Mouse (Mus musculus) CD4-positive, CD25-positive, alpha-beta regulatory T cell, adult 4 months (primary cell): ENCODE measurements around the gene Erich2. TPM values are rescaled to one million over a fixed set of nuclear protein-coding genes. Genes with fewer than 3 reads are reported as not detected.
"Not testable (repeated sequence)": the region's sequence is repeated elsewhere in the genome, so short reads cannot be mapped to it uniquely, and the experiment has no call there.

Experiments used
- ATAC-seq: one replicate; pipeline ENCODE4 v1.8.0; 2017
- polyA plus RNA-seq, 2 experiments: library from polyadenylated mRNA; unstranded; fragments of 100-300 nt; shearing (Covaris generic); gene quantifications; one replicate each; pipeline ENCODE4 v1.2.1; 2017

Gene Erich2
- not detected for polyA plus RNA-seq

DNA sequence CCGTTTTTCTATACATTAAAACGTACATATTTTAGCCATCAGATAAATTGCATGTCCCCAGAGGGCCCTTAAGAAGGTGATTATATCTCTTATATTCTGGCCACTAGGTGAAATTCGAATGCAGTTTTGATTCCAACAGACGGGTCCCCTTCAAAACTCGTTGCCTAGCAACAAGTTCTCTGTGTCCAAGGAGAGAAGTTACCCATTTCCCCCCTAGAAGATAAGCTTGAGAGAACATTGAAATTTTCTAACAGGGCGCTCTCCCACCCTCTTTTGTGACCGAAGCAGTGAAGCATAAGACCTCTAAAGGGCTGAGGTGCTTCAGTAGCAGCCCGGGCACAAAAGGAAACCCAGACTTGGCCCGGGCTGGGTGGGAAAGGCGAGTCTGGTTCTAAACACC lies at the start of gene Erich2:
Gene Erich2, plus strand, starts transcription at position 324 of the 400 bp plus-strand sequence.
- no peak for ATAC-seq

DNA sequence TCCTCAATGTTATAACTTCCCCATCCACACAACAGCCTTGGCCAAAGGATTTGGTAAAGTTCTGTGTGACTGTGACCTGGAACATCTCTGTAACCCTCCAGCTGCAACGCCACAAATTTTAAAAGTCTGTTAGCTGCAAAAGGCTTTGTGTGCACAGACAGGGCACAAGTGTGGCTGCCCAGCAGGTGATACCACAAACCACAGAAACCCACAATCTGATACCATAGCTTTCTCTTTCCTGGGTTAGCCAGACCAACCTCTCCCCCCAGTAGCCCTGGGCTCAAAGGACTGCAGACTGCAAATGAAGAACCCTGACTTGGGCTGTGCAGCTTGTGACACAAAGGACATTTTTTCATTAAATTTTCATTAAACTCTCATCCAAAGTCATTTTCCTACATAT lies 45.0 kb upstream of the Erich2 start:
- ATAC-seq: no peak

DNA sequence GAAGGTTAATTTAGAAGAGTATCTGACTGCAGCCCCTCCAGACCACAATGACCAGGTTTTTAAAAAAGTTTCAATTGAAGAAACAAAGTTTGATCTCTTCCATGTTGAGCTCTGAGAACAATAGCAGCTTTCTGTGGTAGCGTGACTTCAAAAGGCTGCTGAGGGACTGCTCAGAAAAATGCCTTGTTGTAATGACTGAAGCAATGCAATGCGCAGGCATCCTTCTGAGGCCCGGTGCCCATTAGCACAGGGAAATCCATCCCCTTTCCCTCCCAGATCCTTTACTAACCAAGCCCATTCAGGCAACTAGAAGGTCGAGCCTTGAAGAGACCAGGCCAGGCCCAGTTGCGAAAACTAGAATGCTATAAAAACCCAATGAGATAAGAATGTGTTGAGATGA lies 37.5 kb upstream of the Erich2 start:
- no peak for ATAC-seq

DNA sequence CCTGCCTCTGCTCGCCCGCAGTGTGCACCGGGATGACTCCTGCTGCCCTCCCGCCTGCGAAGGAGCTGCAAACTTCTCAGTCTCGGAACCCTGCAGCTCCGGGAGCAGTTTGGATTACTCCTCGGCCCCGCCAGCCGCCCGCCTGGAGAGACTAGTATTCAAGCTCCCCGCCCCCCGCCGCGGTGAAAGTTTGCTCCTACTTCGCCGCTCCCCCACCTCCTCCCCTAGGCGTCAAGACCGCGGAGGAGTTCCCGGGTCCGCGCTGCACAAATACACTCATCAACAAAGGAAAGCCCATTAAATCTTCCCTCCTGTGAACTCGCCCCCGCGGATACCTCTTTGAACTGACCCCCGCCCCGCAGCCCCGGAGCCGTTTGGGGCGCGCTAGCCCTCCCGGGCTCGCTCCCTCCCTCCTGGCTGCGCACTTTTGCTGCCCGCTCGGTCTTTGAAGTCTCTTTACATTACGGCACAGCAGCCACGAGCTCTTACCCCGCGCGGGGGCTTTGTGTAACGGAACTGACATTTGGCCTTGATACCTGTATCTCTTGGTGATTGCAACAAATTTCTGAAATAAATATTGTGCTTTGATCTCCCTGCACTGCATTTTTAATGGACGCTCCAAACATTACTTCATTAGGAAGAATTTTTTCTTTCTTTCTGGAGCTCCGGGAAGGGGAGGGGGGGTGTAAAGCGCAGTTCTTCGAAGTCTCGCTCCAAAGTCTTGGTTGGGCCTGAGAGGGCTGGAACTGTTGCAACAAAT lies 36.6 kb upstream of the Erich2 start:
- ATAC-seq: no peak

DNA sequence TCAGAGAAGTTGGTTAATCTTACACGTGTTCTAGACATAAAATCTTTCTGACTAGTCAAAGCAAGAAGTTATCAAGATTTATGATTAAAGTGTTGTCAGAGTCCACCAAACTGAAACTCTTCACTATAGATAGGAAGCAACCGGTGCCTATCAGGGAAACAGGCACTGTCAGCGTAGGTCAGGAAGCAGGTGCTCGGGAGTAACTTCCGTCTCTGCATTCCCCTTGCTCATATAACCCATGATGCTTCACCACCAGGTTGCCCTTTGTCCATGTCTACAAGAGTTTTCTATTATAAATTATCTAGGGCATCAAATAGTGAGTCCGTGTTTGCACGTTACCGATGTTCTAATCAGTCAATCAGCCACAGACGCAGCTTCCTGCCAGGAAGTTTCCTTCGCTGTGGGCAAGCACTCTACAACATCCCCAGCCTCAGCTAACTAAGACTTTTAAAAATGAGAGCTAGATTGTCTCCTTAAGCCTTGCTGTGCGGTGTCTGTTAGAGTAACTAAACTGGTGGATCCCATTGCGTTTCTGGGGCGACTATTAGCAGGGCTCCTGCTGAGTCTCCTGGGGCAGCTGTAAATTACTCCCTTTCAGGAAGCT lies 10.8 kb upstream of the Erich2 start:
- peak; percentile 47 for ATAC-seq

DNA sequence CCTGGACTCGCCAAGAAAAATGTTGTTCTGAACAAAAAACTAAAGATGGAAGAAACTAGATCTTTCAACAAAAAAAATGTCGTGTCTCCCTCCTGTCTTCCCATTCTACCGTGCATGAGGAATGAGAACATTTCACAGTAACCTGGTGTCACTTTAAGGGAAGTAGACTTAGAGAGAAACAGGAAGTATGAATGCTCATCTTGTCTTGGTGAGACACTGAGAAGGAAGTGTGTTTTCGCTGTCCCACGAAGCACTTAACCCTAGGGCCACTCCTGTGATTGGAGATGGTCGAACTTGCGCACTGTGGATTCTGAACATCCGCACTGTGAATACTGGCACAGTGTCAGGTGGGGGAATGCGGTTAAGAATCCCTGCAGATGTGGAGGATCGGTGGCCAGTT lies 5.2 kb upstream of the Erich2 start:
- ATAC-seq: no peak

DNA sequence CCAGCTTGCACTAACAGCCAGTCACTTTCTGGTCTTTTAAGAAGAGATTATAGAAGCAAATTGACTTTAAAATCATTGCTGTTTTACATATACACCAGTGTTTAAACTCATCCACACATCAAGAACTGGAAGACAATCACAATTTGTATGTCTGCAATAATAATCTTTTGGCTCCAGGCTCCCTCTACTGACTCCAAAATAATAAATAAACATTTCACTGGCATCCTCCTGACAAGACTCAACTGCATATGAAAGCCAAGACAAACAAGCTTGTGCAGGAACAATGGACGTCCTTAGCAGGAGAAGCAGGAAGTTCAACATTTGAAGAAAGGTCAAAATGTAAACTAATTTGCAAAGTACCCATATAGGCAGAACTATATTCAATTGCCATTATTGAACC lies 3.4 kb upstream of the Erich2 start:
- ATAC-seq: no peak

DNA sequence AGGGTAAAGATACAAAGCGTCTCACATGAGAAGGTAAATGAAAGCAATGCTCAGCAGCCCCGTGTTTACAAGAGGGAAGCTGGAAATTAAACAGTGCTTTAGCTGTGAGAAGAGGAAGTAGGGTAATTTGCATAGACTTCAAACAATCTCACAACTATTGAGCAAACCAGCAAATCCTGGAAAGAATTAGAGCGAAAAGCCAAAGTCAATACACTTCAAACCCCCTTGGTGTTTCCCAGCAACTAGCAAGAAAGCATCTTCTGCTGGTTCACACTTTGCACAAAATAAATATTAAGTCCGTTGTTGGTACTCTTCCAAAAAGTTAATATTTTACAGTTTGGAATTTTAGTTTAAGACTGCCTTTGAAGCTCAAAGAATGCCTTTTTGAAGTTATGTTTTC lies 2.7 kb upstream of the Erich2 start:
- no peak for ATAC-seq

DNA sequence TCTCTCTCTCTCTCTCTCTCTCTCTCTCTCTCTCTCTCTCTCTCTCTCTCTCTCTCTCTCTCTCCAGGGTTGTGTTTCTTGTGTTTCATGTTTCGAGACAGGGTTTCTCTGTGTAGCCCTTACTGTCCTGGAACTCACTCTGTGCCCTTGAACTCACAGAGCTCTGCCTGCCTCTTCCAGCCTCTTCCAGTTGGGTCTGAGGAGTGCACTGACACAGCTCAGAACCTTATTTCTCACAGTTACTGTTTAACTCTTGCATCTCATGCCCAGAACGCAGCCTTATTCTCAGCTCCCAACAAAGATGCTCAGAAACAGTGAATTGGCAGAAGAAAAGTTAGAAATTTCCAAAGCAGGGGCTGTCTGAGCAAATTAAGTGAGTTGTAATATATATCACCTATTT lies 2.2 kb upstream of the Erich2 start:
- no peak for ATAC-seq

DNA sequence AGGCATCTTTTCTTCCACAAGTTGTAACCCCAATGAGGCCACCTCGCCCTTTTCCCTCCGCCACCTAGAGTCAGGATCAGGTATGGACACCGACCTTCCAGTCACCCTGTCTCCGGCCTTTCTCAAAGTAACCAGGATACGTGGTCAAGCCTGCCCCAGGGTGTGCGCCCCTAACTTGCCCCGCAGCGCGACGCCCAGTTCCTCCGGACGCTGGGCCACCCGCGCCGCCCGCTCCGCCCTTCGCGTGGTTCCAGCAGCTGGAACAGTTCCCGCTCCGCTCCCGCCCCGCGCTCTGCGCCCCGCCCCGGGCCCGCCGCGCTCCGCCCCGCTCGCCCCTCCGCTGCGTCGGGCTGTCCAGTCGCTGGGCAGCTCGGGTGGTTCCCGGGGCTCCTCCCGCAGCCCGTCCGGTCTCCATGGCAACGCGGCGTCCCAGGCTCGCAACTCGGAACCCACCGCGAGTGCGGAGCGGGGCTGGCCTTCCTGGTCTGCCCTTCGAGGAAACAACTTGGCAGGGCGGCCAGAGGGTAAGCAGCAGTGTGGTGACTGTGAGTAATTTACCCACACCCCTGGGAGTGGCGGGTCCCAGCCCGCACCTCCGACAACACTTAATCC lies 508 bp downstream of the Erich2 start:
- ATAC-seq: no peak

DNA sequence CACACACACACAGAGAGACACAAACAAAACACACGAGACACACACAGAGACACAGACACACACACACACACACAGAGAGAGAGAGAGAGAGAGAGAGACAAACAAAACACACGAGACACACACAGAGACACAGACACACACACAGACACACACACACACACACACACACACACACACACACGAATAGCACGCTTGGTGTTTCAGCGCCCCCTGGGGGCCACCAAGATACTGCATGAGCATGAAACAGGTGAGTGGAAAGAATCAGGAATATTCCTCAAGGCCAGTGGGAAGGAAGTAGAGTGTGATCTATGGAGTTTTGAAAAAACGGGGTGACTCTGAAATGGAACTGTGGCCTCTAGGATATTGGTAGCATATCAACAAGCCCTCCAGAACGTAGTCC lies 29.7 kb downstream of the Erich2 start:
- ATAC-seq: not testable (repeated sequence)

DNA sequence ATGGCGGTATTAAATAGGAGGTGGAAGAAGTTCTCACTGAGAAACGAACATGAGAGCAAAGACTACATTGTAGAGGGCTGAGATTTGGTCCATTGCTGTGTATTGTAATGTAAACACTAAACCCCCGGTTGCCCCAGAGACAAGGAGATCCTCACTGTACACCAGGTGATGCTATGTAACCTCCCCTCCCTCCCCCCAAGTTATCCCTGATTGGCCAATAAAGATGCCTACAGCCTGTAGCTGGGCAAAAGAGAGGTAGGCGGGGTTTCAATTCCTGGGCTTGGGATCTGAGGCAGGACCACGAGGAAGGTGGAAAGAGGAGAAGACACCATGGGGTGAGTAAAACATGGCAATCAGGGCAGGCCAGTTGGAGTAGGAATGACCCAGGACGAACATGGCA lies 42.1 kb downstream of the Erich2 start:
- ATAC-seq: no peak

DNA sequence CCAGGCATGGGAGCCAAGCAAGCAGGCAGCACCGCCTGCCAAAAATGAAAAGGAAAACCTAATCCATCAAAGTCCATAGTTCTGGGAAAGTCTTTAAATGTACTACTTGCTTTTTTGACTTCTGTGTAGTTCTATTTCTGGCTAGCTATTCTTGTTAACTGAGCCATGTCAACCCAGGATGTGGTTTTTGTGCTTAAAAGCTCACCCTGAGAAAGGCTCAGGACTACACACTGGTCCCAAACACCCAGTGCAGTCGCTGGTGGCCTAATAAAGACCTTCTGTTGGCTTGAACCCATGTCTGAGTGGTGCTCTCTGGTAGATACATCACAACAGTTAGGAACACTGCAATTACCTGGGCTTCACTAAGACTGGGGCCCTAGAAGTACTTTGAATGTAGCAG lies 42.8 kb downstream of the Erich2 start:
- peak; percentile 39 for ATAC-seq

DNA sequence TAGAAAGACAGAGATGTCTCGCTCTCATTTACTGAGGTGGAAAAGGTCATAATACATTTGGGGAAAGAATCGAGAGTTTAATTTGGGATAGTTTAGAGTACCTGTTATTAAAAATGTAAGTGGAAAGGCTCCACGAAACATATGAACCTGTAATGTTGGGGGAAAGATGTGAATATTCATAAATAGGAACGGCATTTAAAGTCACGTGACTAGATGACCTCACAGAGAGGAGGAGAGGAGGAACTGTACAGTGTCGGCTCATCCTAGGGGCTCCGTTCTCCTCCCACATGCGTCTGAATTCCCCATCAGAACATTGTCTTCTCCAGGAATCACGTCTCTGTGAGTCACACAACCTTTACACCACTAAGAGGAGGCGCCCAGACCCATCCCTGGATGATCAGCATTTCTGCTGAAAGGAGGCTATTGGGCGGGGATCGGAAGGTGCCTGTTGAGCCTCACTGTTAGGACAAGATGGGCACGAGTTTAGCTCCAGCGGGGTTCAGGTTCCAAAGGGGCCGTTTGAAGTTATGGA lies 43.5 kb downstream of the Erich2 start:
- ATAC-seq: no peak

DNA sequence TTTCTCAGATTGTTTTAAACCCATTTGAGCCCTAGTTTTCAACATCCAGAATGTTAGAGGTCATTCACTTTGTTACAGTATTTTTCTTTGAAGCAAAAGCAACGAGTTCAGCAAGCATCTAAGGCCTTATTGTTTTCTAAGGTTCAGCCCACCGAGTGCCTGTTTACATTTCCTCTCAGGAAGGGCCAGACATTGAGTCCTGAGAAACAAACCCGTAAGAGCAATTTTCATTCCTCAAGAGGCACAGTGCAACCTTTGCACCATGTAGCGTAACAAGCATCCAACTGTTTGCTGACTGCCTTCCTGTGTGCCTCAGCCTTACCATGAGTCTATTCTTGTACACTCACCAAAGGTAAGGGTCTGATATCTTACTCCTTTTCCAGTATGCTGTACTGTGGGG lies 44.2 kb downstream of the Erich2 start, which contains the start of gene Gad1:
Gene Gad1, plus strand, starts transcription at position 301 of the 400 bp plus-strand sequence.
- ATAC-seq: no peak

DNA sequence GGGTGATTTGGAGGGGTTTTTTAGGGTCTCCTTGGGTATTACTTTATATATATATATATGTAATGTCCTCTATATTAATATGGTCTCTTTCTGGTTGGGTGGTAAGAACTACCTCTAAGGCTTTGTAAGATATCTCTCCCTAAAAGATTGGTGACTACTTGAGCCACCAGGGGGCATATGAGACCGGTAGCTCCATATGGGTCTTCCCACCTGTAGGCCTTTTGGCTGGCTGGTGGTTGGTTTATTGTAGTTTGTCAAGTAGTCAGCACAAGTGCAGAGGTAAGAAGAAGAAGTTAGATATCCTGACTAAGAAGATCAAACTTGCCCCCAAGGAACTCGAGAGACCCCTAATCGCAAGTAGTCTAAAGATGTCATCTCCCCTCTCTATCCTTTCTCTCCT lies 45.2 kb downstream of the Erich2 start:
- no peak for ATAC-seq

DNA sequence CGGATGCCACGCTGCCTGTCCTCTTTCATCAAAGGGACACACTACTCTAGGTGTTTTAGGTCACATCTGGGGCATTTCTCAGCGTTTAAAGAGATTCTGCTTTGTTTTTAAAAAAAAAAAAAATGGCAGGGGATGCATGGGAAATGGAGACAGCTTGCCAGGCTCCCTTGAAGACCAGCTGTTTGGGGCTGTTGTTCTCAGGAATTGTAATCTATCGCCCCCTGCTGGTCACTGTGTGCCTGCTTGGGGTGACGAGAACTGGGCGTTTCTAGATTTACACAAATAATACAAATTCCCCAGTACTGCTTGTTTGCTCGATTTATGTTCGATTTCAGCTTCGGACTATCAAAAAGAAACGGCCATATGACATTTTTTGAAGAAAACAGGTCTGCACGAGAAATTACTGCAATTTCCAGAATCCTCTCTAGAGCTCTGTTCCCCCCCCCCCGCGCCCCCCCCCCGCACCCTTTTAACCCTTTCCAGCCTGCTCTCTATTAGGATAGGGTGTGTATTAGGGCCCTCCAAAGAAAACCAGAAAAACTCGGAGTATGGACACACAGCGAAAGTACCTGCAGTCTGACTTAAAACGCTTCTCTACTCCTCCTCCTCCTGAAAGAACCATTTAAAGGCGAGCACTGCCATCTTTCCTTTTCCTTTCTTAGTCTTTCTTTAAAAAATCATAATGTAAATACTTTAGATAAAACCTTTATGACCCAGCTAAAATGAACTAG lies 49.7 kb downstream of the Erich2 start:
- ATAC-seq: peak; percentile 59

DNA sequence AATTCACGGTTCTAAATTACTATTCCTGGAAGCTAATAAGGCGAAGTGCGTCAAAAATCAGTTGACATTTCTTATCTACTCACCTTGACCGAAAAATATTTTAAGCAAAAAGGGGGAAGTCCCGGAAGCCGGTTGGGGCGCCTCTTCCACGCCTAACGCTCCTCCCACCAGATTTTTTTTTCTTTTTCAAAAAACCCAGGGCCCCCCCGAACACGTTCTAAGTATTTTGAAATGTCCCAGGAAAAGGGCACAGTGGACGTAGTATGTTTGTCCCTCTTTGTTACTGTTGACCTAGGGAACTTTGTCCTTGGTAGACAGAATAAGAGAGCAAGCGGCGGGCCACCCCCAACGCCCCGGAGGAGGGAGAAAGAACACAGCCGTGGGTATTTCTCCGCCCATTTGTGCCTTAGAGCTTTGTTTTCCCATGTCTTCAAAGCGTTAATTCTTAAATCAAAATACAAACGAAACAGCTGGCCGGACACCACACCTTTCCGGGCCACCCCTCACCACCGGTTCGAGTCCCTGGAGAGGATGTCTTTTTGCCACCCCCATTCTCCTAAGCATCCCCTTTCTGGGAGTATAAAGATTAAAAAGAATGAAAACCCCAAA lies 50.3 kb downstream of the Erich2 start:
- ATAC-seq: peak; percentile 50

DNA sequence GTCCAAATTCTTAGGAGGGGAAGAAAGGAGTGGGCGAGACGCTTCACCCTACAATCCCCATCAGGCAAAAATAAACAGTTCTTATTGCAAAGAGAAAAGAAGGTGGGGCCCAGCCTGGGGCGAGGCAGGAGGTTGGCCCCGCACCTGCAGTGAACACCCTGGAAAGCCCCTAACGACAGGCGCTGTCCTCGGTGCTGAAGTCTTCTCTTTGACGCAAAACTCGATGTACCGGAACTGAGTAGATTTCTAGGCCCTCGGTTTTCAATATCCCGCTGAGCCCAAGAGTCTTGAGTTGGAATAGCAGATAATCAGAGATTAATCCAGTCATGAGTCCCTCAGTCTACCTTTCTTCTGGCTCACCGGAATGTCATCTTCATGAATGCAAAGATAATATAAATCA lies 50.9 kb downstream of the Erich2 start:
- ATAC-seq: peak; percentile 83

DNA sequence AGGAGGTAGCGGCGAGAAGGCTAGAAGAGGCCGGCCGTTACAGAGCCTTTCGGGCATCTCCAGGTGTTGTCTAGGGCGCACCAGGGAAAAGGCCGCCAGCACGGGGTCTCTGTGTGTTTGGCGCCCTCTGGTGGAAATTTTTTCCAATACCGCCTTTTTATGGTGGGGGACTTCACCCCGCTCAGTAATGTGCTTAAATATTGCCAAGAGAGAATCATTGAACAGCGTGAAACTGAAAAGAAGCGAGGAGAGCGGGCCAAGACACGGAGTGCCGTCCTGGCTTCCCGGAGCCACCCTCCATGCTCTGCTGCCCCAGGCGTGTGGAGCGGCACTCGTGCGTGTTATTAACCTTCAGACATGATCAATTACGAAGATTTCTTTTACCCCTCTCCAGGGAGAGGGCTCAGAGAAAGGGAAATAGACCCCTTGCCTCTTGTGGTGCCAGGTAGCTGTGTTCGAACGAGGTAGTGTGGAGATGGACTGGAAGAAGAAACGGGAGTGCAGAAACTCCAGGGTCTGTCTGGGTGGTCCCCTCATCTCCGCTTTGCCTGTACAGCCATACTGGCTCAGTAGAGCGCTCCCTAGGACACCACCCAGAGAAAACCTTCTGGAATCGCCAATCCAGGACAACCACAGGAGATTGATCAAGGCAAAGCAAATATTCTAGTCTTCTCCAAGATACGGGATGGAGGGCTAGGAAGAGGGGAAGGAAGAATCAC lies 52.6 kb downstream of the Erich2 start:
- no peak for ATAC-seq

DNA sequence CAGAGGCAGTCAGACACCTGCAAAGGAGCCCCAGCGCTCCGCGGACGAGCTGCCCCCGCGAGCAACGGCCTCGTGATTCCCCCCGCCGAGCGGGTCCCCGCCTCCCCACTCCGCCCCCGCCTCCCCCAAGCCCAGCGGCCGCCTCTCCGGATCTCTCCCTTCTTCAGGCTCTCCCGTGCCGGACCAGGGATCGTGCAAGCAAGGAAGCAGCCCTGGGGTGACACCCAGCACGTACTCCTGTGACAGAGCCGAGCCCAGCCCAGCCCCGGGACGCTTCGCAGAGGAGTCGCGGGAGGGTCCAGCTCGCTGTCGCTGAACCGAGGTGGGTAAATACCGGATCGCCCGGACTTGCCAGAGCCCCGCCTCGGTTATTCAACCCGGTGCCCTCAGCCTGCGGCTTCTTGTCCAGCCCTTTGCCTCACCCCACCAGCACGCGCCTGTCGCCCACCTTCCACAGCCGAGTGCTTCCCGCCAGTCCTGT lies 53.4 kb downstream of the Erich2 start:
- ATAC-seq: no peak

DNA sequence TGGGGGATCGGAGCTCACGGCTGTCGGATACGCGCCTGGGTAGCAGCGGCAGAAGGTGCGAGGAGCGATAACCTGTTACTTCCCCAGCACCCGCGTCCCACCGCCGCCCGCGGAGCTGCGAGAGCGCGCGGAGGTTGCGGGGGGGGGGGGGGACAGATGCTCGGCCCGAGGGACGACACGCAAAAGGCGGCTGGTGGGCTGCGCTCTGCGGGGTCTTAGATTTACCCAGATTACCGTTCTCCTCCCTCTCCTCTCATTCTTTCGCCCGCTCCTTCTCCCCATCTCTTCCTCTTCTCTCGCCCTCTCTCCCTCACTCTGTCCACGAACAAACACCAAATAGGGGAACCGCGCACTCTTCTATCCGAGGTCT lies 54.0 kb downstream of the Erich2 start:
- no peak for ATAC-seq
